Mouse (Mus musculus) lung, postnatal 10 days (tissue): ENCODE data around the gene Creg2.
"Not testable (repeated sequence)": the region's sequence is repeated elsewhere in the genome, so short reads cannot be mapped to it uniquely, and the experiment has no call there.

Experiments
- DNase-seq: peaks from one replicate; pipeline ENCODE4 v3.0.0; 2021

Creg2 gene

DNA sequence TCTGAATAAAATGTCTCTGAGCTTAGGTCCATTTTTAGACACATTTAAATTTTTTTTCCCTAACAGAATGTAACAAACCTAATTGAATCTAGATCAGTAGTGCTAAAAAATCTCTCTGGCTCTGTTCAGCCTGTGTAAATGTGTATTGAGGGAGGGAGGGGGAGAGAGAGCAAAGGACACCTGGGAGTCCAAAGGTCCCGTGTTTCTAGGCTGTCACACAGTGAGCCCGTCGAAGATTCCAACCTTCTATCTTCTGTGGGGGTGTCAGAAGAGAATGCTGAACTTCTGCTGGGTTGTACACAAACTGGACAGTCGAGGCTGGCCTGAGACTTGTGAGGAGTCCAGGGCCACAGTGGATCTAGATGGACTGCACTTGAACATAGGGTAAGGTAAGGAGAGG lies 59.2 kb downstream of the Creg2 start:
- DNase-seq = no peak

DNA sequence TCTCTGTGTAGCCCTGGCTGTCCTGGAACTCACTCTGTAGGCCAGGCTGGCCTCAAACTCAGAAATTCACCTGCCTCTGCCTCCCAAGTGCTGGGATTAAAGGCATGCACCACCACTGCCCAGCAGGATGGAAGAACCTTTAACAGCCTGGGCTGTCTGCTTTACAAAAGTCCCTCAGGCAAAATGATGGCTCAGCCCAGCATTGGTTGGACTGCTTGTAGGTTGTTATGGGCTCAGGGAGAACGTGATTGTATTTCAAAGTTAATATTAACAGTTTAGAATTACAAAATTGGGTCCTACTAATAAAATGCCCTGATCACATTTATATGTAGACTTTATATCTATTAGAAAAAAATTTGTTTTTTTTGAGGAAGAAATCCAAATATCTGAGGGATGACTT lies 59.7 kb downstream of the Creg2 start:
- DNase-seq = not testable (repeated sequence)

DNA sequence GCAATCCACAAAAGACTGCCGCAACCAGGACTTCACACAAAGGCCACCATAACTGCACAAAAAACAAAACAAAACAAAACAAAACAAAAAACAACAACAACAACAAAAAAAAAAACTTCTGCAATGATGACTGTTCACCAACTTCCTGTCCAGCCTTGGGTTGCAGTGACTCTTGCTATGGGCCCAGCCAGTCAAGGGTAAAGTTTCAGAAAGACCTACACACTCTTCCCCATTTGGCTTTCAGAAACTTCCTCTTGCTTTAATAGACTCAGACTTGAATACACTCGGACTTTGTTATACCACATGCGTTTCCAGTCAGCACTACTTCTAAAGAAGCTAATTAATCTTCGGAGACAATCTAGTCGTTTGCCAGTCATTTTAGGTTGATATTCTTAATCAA lies 61.1 kb downstream of the Creg2 start:
- DNase-seq = no peak

DNA sequence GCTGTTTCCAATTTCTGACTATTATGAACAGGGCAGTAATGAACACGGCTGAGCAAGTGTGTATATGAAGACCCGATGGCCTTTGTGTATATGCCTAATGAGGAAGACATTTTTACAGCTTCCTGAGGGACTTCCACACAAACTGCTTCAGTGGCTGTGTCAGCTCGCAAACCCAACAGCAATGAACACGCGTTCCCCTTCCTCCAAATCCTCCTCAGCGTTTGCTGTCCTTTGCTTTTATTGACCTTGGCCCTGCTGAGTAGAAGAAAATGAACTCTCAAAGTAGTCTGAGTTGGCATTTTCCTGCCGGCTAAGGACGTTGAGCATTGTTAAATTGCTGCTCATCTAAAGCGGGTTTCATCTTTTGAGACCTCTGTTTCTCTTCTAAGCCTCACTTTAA lies 65.9 kb downstream of the Creg2 start:
- DNase-seq = no peak

DNA sequence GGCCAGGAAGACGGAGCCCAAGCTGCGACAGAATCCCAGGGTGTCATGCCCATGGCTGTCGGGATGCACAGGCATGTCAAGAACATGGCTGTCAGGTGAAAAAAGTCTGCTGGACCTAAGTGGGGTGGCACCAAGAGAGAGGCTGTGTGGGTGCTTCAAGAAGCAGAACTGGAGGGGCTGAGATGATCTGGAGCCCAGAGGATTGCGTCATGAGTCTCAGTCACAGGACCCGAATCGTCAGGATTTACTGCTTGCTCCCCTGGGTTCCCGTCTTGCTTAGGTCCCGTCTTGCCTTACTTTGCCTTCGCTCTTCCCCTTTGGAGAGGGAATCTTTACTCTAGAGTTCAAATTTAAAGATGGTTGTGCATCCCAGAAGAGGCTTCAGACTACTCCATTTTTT lies 68.1 kb downstream of the Creg2 start:
- no peak for DNase-seq

DNA sequence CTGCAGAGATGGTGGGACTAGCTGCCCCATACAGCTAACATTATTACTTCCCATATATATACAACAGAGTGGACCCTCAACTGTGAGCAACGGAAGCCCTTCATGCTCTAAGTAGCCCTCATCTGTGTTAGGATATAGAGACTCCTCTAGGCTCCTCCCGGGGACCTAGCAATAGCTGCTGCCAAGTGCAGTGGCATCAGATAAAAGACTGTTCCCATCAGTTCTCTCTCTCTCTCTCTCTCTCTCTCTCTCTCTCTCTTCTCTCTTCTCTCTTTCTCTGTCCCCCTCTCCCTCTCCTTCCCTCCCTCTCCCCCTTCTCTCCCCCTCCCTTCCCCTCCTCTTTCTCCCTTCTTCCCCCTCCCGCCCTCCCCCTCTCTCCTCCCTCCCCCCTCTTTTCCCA lies 70.1 kb downstream of the Creg2 start:
- DNase-seq = no peak

DNA sequence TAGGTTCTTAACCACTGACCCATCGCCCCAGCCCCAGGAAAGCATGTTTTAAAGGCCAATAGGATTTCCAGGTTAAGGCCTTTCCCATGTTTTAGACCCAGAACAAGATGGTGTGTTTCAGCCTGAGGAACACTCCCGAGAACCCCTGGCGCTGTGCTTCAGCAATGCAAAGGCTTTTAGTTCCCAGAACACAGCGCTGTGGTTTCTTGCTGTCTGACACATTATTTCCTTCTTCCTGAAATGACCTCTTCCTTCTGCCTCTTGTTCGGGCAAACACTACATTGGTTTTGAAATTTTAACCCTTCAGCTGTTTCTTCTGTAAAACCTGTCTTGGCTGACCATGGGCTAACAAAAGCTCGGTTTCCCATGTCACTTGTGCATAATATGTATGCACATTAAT lies 72.1 kb downstream of the Creg2 start:
- DNase-seq = peak; percentile 14

DNA sequence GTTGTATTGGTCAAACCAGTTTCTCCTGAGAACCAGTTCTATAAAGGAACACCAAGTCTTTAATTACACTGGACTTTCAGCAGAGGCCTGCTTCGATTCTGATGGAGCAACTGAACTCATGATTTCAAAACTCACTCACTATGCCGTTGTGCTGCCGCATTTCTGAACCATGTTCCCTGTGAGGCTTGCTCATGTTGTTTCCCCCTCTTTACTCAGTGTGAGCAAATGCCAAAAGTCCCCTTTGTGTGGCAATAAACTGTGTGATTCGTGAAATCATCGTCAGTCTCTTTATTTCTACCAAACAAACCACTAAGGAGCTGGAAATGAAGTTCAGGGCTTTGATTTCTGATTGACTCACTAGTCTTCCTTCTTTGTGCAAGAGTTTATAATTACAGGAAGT lies 72.8 kb downstream of the Creg2 start:
- peak; percentile 19 for DNase-seq

DNA sequence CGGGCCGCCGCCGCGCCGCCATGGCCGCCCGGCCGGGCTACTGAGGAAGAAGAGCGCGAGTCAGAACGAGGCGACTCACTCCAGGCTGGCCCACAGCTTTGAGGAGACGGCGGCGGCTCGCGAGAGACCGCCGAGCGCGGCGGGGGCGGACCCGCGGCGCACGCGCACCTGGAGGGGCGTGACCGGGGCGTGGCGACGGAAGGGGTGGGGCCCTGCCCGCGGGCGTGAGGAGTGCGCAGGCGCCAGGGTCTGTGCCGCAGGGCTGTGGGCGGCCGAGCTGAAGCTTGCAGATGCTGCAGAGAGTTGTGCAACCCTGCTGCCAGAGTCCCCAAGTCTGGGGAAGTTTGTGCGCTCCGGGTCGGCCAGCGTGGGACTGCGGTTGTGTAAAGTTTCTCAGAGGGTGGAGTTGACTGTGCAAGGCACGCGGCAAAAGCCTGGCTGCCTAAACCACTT lies 74.0 kb downstream of the Creg2 start, which contains the start of gene Rnf149:
Rnf149 (minus strand) TSS at position 153 of the 453 bp plus-strand sequence.
- DNase-seq = peak; percentile 96

DNA sequence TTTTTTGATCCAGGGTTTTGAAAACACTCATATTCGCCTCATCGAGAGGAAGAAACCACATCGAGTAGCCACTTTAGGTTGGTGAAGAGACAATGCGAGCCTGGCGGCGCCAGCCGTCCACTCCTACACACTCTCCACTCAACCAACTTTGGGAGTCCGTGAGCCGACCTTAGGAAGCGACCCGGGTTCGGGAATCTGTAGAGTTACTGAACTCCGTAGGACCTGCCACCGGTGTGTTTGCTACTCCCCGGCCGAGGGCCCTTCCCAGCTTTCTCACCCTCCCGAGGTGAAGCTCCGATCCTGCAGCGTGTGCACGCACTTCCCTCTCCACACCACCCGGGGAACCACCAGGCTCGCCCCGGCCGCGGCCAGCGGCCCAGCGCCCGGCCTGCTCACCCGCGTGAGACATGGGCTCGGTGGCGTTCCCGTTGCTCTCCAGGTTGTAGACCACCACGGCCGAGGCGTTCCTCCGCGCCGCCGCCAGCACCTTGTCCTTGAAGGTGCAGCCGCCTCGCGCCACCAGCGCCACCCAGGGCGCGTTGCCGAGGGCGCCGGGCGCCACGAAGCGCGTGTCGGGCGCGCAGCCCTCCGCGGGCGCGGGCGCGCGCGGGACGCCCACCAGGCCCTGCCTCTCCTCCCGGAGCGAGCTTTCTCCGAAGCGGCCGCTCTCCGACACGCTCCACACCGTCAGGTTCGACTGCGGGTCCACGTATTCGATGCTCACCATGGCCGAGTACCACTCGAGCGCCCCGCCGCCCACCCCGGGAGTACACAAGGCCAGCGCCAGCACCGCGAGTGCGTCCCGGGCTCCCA lies 74.6 kb downstream of the Creg2 start:
- DNase-seq = peak; percentile 63

DNA sequence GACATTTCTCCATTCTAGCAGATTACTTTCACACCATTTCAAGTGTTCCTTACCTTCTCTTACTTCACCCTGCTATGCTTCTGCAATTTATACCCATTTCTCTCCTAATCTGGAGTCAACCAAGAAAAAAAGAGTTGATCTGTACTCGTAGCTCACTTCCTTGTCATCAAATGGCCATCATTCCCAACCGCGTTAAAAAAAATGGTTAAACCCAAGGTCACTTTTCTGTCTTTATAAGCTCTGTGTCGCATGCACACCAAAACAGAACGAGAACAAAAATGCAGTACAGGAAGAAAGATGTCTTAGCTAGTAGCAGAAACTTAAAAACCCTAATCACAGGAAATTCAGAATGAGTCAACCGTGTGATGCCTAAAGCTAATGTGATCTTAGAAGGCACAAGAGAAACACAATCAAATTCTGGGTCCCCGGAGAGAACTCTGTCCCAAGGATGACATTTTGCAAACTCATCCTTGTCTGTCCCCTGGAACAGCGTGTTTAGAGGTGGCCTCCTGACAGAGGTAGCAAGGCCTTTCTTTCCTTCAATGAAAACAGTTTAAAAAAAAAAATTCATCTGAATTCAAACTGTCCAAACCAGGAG lies 75.4 kb downstream of the Creg2 start:
- no peak for DNase-seq

DNA sequence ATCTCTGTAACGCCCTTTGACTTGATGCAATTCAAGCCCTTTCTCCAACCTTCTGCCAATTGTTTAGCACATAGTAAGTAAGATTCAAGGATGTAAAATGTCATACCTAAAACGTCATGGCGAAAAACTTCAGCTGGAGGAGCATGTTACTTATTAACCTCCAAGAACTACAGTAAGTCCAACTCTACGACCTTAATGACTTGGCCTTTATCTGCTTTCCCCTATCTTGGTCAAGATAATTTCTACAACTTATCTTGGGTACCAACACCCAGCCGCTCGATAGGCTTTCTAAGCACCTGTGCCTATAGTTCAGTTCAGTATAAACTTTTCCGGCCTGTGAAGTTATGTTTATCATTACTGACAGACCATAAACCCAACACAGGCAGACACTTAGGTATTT lies 77.4 kb downstream of the Creg2 start:
- no peak for DNase-seq

DNA sequence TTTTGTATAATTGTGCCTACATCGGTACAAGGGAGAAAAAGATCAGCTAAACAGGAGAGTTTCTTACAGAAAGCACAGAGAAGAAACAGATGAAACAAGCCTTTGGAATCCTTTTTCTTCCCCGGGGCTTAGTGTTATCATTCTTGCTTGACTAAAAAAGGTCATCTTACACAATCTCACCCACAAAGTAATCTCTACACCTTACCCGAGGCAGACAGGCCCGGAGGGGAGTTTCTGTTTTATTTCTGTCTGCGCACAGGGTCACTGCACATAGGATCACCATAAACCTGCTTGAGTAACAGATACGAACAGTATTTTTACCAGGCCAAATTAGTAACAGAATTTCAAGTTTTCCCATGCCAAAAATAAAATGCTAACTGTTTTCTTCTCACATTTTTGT lies 79.6 kb downstream of the Creg2 start:
- no peak for DNase-seq
